Mouse (Mus musculus) cerebellum, postnatal 10 days (tissue): ENCODE results near the gene Rcbtb1.
A peak's percentile ranks its signal among the peaks of the same experiment; 100 is the strongest.
"Not testable (repeated sequence)": the region's sequence is repeated elsewhere in the genome, so short reads cannot be mapped to it uniquely, and the experiment has no call there.

Experiments used
- DNase-seq, 2 experiments: peaks; one replicate each; pipeline ENCODE4 v3.0.0; 2021; ENCODE audit warnings: mixed read lengths in 2 of 2

The Rcbtb1 gene

GRCm38 (mm10) chr14:59200711-59201603 lies at the start of gene Rcbtb1:
Rcbtb1 (plus strand) TSS chr14:59201209.
- peak; percentile 95 to 96 for DNase-seq

- peak in 1 of 2 experiments; percentile 18 for DNase-seq
Observed at GRCm38 (mm10) chr14:59155589-59155988, 45.4 kb upstream of the Rcbtb1 start.

- no peak for DNase-seq
Observed at GRCm38 (mm10) chr14:59157016-59157698, 43.9 kb upstream of the Rcbtb1 start.

DNA sequence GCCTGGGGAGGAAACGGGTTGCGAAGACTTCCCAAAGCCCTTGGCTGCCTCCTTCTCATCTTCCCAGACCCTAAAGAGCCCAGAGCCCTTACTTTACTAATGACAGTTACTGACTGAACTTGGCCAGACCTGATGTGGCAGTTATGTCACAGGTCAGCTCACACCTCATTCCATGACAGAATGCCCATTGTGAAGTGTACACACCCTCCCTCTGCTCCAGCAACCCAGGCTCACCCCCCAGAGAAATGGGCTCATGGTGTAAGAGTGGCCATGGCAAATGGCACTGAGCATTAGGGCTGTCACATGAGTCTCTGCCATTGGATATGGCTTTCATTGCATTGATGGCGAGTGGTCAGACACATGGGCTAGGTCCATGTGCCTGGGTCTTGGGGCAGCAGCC lies 22.4 kb upstream of the Rcbtb1 start, which contains the start of gene Gm5142:
Gm5142 (minus strand) TSS at position 101 of the 400 bp plus-strand sequence.
- DNase-seq: no peak

- no peak for DNase-seq
Observed at GRCm38 (mm10) chr14:59182732-59183131, 18.3 kb upstream of the Rcbtb1 start.

DNA sequence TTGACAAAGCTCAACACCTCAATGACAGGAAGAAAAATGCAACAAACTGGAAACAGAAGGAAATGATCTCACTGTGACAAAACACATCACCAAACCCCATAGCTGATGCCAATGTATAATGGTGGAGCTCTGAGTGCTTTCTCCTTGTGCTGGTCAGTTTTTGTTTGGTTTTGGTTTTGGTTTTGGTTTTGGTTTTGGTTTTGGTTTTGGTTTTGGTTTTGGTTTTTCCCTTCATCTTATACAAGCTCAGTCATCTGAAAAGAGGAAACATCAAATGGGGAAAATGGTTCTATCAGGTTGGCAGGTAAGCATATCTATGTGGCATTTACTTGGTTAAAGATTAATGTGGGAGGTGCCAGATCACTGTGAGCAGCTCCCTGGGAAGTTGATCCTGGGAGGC lies 15.5 kb upstream of the Rcbtb1 start:
- no peak for DNase-seq

DNA sequence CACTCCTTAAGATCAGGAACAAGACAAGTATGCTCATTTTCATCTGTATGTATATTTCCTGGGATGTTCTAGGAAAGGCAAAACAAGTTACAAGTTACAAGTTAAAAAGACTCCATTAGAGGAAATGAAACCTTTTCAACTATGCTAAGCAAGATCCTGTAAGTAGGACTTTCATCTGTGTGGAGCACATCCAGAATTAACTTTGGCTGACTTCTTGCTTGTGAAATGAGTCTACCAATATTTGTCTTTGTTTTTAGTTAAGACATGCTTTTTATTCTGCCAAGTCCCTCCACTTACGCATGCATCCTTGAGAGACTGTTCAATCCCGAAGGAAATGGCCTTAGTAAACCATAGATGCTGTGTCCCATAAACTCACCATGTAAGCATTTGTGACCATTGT lies 14.9 kb upstream of the Rcbtb1 start:
- no peak for DNase-seq

- DNase-seq: no peak
Observed at GRCm38 (mm10) chr14:59201604-59202215, 701 bp downstream of the Rcbtb1 start.

- DNase-seq: no peak
Observed at GRCm38 (mm10) chr14:59205461-59205860, 4.5 kb downstream of the Rcbtb1 start.

- DNase-seq: no peak
Observed at GRCm38 (mm10) chr14:59205976-59206583, 5.1 kb downstream of the Rcbtb1 start.

GRCm38 (mm10) chr14:59209003-59209402 lies 8.0 kb downstream of the Rcbtb1 start:
- DNase-seq: no peak

- DNase-seq: peak; percentile 69 to 74
Observed at GRCm38 (mm10) chr14:59209816-59210215, 8.8 kb downstream of the Rcbtb1 start.

DNA sequence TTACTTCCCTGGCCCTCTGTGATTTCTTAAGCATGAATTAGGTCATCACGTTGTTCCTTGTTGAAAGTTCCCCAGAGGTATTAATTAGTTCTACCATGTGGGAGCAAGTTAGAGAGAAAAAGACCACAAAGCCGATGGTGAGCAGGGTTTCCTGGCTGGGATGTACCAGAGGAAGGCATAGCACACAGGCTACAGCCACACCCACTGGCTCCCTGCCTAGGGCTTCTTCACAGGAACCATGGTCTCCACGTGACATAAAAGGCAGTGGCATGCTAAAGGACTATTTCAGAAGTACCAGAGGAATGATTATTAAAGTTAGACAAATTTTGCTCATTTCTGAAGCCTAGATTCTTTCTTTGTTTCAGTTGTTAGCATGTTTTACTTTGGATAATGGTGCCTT lies 18.2 kb downstream of the Rcbtb1 start:
- DNase-seq: peak in 1 of 2 experiments; percentile 10

DNA sequence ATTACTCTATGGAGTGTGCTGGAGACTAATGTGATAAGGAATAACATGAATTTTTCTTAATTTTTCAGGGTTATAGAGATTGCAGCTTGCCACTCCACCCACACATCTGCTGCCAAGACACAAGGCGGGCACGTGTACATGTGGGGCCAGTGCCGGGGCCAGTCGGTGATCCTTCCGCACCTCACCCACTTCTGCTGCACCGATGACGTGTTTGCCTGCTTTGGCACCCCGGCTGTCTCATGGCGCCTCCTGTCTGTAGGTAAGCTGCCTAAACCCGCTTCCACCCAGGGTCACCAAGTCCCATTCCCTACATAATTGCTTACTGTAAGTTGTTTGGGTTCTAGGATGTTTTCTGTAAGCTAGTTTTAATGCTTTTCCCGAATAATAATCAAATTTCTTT lies 25.2 kb downstream of the Rcbtb1 start:
- DNase-seq: no peak

DNA sequence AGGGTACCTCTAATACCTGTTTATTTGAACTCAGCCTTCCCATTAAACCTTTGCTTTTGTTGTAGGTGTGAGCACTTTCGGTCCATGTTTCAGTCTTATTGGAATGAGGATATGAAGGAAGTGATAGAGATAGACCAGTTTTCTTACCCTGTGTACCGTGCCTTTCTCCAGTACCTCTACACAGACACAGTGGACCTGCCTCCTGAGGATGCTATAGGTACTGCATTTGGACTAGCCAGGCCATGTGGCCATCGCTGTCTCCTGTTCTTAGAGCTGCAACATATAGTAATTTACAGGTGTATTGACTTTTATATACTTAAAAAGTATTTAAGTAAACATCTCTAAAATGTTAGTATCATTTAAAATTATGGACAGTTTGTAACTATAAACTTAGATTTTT lies 28.8 kb downstream of the Rcbtb1 start:
- DNase-seq: no peak

GRCm38 (mm10) chr14:59230331-59230966 lies 29.4 kb downstream of the Rcbtb1 start:
- DNase-seq: peak in 1 of 2 experiments; percentile 19

DNA sequence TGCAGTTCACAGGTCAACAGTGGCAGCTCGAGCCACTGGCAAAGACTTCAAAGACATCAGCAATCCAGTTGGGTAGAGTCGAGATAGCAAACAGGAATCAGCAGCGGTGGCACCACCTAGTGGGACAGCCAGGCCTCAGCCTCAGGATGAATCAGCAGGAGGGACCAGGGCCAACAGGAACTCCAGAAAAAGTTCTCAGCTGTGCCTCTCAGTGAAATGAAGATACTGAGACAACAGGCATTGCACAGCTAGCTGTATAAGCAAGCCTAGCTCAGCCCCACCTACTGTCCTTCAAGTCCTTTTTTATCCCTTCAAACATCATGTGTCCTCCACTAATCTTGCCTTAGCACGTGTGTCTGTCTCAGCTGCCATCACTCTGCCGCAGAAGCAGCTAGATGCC lies 31.0 kb downstream of the Rcbtb1 start:
- no peak for DNase-seq

- no peak for DNase-seq
Observed at GRCm38 (mm10) chr14:59233635-59234034, 32.6 kb downstream of the Rcbtb1 start.

GRCm38 (mm10) chr14:59250350-59250749 lies 49.3 kb downstream of the Rcbtb1 start:
- DNase-seq: peak; percentile 15 to 32

DNA sequence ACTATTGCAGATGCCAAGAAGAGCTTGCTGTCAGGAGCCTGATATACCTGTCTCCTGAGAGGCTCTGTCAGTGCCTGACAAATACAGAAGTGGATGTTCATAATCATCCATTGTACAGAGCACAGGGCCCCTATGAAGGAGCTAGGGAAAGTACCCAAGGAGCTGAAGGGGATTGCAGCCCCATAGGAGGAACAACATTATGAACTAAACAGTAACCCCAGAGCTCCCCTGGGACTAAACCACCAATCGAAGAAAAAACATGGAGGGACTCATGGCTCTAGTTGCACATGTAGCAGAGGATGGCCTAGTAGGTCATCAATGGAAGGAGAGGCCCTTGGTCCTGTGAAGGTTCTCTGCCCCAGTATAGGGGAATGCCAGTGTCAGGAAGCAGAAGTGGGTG lies 54.9 kb downstream of the Rcbtb1 start:
- DNase-seq: not testable (repeated sequence)

- no peak for DNase-seq
Observed at GRCm38 (mm10) chr14:59260056-59260455, 59.0 kb downstream of the Rcbtb1 start, which contains the start of gene Gm6904. Gm6904 (minus strand) TSS chr14:59260216.

- DNase-seq: not testable (repeated sequence)
Observed at GRCm38 (mm10) chr14:59274961-59275360, 74.0 kb downstream of the Rcbtb1 start.
